Mouse (Mus musculus): ENCODE measurements at regions not wholly inside any gene's neighbourhood (a gene's known extent, or its start where the extent isn't known, plus 50 kb on each side); places are given as distances from the start of the nearest gene placed in this dataset.

DNA sequence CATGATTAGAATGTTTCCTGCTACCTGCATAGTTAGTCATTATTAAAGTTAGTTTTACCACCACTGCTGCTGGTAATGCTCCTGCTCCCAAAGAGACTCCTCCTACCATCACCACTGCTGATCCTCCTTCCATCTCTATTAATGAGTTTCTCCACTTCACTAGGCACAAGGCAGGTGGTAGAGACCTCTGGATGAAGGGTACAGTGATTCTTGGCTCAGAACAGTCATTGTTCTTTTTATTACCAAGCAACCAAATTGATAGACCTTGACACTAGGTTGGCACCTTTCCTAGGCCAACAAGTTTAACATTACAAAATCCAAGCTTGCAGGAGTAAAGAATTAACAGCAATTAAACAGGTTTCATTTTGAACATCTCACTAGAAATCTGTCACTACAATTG lies 1057.8 kb downstream of the Tlr4 start:
- H3K4me3 ChIP-seq (replicated peaks; ENCODE audit: insufficient read depth, low read depth, low read length), result no peak overlapping the region
- H3K4me1 ChIP-seq (ENCODE audit: control insufficient read depth, insufficient read depth, low read length), result peaks cover 6% of the 10 kb centered on the region; the same call in 1 of the 2 replicates
- TF ChIP-seq CTCF (IDR thresholded peaks at IDR 0.05; ENCODE audit: borderline replicate concordance, insufficient read depth, low read depth, low read length) (no peak), POLR2A (IDR thresholded peaks at IDR 0.05; ENCODE audit: borderline replicate concordance, insufficient read depth, low read length) (no peak)
- no peaks in the 10 kb centered on the region for H3K27me3 ChIP-seq (ENCODE audit: control insufficient read depth, insufficient read depth, low read length)
- H3K27ac ChIP-seq (ENCODE audit: insufficient read depth, low read length), result no peak overlapping the region
- no peak for DNase-seq

DNA sequence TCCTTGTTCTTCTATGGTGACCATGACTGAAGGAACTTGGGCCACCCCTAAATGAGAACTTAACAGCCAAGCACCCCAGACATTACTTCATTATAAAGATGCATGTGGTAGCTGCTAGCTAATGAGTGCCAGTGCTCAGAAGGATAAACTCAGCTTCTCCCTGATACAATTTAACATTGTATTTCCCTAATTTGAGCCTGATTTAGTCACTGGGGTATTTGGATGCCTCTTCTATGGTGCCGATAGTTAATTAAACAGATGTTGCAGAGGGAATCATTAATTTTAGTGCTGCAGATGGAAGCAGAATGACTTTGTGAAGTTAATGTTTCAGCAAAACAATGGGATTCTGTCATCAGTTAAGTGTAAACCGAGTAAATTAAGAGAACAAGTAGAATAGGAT lies 1034.8 kb downstream of the Tlr4 start:
- H3K4me3 ChIP-seq (replicated peaks; ENCODE audit: insufficient read depth, low read depth, low read length), result no peak overlapping the region
- no peaks in the 10 kb centered on the region for H3K4me1 ChIP-seq (ENCODE audit: control insufficient read depth, insufficient read depth, low read length)
- no peaks in the 10 kb centered on the region for H3K27me3 ChIP-seq (ENCODE audit: control insufficient read depth, insufficient read depth, low read length)
- 84% methylated on average over 2 of the region's 2 CpGs for WGBS
- no peak overlapping the region for H3K27ac ChIP-seq (ENCODE audit: insufficient read depth, low read length)
- no peak for TF ChIP-seq POLR2A (IDR thresholded peaks at IDR 0.05; ENCODE audit: borderline replicate concordance, insufficient read depth, low read length)
- TF ChIP-seq CTCF (IDR thresholded peaks at IDR 0.05; ENCODE audit: borderline replicate concordance, insufficient read depth, low read depth, low read length), result no peak
- DNase-seq, result no peak

DNA sequence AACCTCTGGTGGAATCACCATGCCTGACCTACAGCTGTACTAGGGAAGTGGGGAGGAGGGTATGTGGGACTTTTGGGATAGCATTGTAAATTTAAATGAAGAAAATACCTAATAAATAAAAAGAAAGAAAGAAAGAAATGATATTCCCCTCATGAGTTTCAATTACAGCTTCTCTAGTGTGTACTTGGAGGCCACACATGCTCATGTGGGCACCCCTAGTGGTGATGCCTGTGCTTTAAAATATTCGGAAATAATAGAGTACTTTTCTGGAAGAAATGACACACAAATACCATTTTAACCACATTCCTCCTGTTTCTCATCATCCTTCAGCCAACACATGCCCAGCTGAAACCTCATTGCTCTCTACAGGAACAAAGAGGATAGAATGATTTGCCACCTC lies 1034.4 kb downstream of the Tlr4 start:
- no peaks in the 10 kb centered on the region for H3K27me3 ChIP-seq (ENCODE audit: control insufficient read depth, insufficient read depth, low read length)
- DNase-seq, result no peak
- 78% methylated on average over 1 of the region's 1 CpGs for WGBS
- no peak overlapping the region for H3K27ac ChIP-seq (ENCODE audit: insufficient read depth, low read length)
- H3K4me3 ChIP-seq (replicated peaks; ENCODE audit: insufficient read depth, low read depth, low read length), result no peak overlapping the region
- TF ChIP-seq CTCF (IDR thresholded peaks at IDR 0.05; ENCODE audit: borderline replicate concordance, insufficient read depth, low read depth, low read length) (no peak), POLR2A (IDR thresholded peaks at IDR 0.05; ENCODE audit: borderline replicate concordance, insufficient read depth, low read length) (no peak)
- no peaks in the 10 kb centered on the region for H3K4me1 ChIP-seq (ENCODE audit: control insufficient read depth, insufficient read depth, low read length)

DNA sequence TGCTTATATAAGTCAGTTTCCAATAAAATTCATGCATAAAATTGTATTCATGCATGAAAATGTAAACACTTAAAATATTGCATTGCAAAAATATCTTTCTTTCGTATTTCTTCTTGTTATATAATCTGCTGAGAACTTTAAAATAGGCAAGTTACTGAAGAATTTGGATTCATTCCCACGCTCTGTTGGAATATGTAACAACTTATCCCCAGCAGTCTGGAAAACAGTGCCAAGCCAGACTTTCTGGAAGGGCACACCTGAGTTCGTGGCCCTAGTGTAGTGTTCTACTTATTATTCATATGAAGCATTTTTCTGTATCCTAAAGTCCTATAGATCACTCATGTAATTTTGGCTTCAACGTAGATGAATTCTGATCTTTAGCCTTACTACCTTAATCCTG lies 1025.6 kb downstream of the Tlr4 start:
- DNase-seq, result peak in 1 of 2 experiments; percentile 23
- WGBS, result 62% methylated on average over 4 of the region's 4 CpGs
- Histone ChIP-seq H3K4me1 (ENCODE audit: control insufficient read depth, insufficient read depth, low read length) (peaks cover 3% of the 10 kb centered on the region), H3K4me3 (replicated peaks; ENCODE audit: insufficient read depth, low read depth, low read length) (no peak overlapping the region), H3K27me3 (ENCODE audit: control insufficient read depth, insufficient read depth, low read length) (no peaks in the 10 kb centered on the region), H3K27ac (ENCODE audit: insufficient read depth, low read length) (no peak overlapping the region)
- TF ChIP-seq CTCF (IDR thresholded peaks at IDR 0.05; ENCODE audit: borderline replicate concordance, insufficient read depth, low read depth, low read length) (no peak), POLR2A (IDR thresholded peaks at IDR 0.05; ENCODE audit: borderline replicate concordance, insufficient read depth, low read length) (no peak)

DNA sequence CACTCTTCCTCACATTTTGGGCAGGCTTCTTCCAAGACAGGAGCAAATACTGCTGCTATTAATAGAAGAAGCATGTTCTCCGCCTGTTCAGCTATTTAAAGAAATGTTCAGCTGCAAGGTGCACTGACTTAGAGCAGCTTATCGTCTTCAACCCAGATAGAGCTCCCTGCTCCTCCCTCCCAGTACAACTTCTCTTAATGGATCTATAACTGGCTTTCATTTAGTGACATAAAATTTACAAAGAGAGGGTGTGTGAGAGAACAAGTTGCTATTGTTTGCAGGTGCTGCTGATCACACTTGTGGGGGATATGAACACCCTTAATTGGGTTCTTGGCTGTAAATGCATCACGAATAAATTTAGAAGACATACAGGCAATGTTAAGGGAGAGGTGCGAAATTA lies 1006.0 kb downstream of the Tlr4 start:
- Histone ChIP-seq H3K4me1 (ENCODE audit: control insufficient read depth, insufficient read depth, low read length) (no peaks in the 10 kb centered on the region; the same call in 1 of the 2 replicates), H3K27ac (ENCODE audit: insufficient read depth, low read length) (no peak overlapping the region), H3K4me3 (replicated peaks; ENCODE audit: insufficient read depth, low read depth, low read length) (no peak overlapping the region), H3K27me3 (ENCODE audit: control insufficient read depth, insufficient read depth, low read length) (no peaks in the 10 kb centered on the region)
- no peak for TF ChIP-seq CTCF (IDR thresholded peaks at IDR 0.05; ENCODE audit: borderline replicate concordance, insufficient read depth, low read depth, low read length)
- no peak for TF ChIP-seq POLR2A (IDR thresholded peaks at IDR 0.05; ENCODE audit: borderline replicate concordance, insufficient read depth, low read length)
- 30% methylated on average over 4 of the region's 4 CpGs for WGBS
- DNase-seq, result peak in 1 of 2 experiments; percentile 22

DNA sequence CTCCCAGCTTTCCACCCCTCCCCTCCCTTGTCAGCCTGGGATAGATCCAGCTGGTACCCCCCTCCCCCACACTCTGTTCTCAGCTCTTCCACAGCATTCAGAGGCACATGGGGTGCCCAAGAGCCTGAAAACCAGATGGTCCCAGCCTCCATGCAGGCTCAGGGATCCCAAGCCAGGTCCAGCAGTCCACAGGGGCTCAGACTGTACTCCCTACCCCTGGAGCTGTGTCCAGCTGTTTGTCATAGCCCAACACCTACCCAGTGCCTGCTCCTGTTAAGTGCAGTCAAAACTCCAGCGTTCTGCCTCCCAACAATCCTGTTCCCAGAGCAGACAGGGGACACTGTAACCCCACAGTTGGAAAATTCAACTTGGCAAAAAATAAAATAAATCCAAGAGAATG lies 998.1 kb downstream of the Tlr4 start:
- Histone ChIP-seq H3K27ac (ENCODE audit: insufficient read depth, low read length) (no peak overlapping the region), H3K27me3 (ENCODE audit: control insufficient read depth, insufficient read depth, low read length) (no peaks in the 10 kb centered on the region), H3K4me3 (replicated peaks; ENCODE audit: insufficient read depth, low read depth, low read length) (no peak overlapping the region), H3K4me1 (ENCODE audit: control insufficient read depth, insufficient read depth, low read length) (no peaks in the 10 kb centered on the region)
- DNase-seq, result peak; percentile 9 to 14
- WGBS, result 63% methylated on average over 1 of the region's 1 CpGs
- TF ChIP-seq CTCF (IDR thresholded peaks at IDR 0.05; ENCODE audit: borderline replicate concordance, insufficient read depth, low read depth, low read length), result no peak
- no peak for TF ChIP-seq POLR2A (IDR thresholded peaks at IDR 0.05; ENCODE audit: borderline replicate concordance, insufficient read depth, low read length)

DNA sequence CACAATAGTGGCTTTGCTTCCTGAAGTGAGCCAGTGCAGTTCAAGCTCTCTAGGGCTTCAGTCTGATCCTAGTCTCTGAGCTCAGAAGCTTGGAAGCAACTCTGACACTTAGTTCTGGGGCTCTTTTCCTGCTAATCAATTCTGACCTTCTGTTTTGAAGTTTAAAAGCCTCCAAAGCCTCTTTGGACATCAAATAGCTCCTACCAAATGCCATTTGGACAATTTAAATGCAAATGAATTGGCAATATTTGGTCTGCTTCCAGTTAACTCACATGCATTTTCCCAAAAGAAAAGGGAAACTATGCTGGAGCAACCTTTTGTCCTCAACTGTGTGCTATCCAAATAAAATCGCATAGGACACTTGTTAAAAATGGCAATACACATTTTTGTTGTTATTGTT lies 968.7 kb downstream of the Tlr4 start:
- WGBS, result 35% methylated on average over 1 of the region's 1 CpGs
- Histone ChIP-seq H3K27me3 (ENCODE audit: control insufficient read depth, insufficient read depth, low read length) (no peaks in the 10 kb centered on the region), H3K4me3 (replicated peaks; ENCODE audit: insufficient read depth, low read depth, low read length) (no peak overlapping the region), H3K27ac (ENCODE audit: insufficient read depth, low read length) (no peak overlapping the region), H3K4me1 (ENCODE audit: control insufficient read depth, insufficient read depth, low read length) (no peaks in the 10 kb centered on the region)
- TF ChIP-seq CTCF (IDR thresholded peaks at IDR 0.05; ENCODE audit: borderline replicate concordance, insufficient read depth, low read depth, low read length) (no peak), POLR2A (IDR thresholded peaks at IDR 0.05; ENCODE audit: borderline replicate concordance, insufficient read depth, low read length) (no peak)
- DNase-seq, result no peak
